Mouse (Mus musculus): ENCODE measurements around the gene Grb2. TPM values are rescaled to one million over a fixed set of nuclear protein-coding genes. Genes with fewer than 3 reads are reported as not detected.
A peak's percentile ranks its signal among the peaks of the same experiment; 100 is the strongest.

The Grb2 gene
- polyA plus RNA-seq, 1 experiment from 2014 or later = 83.5 TPM

GRCm38 (mm10) chr11:115640311-115640828, 68.0 kb downstream of the Grb2 start:
- Histone ChIP-seq H3K4me1 (no peaks in the 10 kb centered on the region), H3K27me3 (replicated peaks) (no peaks in the 10 kb centered on the region), H3K4me2 (no peak overlapping the region), H3K4me3 (replicated peaks) (no peak overlapping the region), H3K36me3 (no peaks in the 10 kb centered on the region), H3K9ac (no peak overlapping the region), H3K27ac (no peak overlapping the region), H3K9me3 (no peaks in the 10 kb centered on the region)
- no peak for ATAC-seq (ENCODE audit: insufficient read depth, low FRiP score, low read depth)
- 78% methylated on average over 3 of the region's 4 CpGs for WGBS

- H3K27ac ChIP-seq = no peak overlapping the region; the same call in 1 of the 2 replicates
- no peak overlapping the region for H3K9ac ChIP-seq
- H3K36me3 ChIP-seq = no peaks in the 10 kb centered on the region
- no peak overlapping the region for H3K4me3 ChIP-seq (replicated peaks)
- H3K27me3 ChIP-seq (replicated peaks) = no peaks in the 10 kb centered on the region
- H3K4me2 ChIP-seq = no peak overlapping the region
- H3K4me1 ChIP-seq = no peaks in the 10 kb centered on the region
- WGBS = 71% methylated on average over 4 of the region's 4 CpGs
- no peaks in the 10 kb centered on the region for H3K9me3 ChIP-seq
- no peak for ATAC-seq (ENCODE audit: insufficient read depth, low FRiP score, low read depth)
These were observed 68.9 kb downstream of the Grb2 start for GRCm38 (mm10) chr11:115639540-115639939.

GRCm38 (mm10) chr11:115638498-115639409, 69.6 kb downstream of the Grb2 start:
- H3K9ac ChIP-seq = no peak overlapping the region
- H3K27me3 ChIP-seq (replicated peaks) = no peaks in the 10 kb centered on the region
- no peak overlapping the region for H3K4me3 ChIP-seq (replicated peaks)
- no peak overlapping the region for H3K4me2 ChIP-seq
- no peak overlapping the region; the same call in 1 of the 2 replicates for H3K27ac ChIP-seq
- H3K4me1 ChIP-seq = 0 out of 2 replicates have a peak, but pooled peaks cover 3% of the 10 kb centered on the region
- no peak for ATAC-seq (ENCODE audit: insufficient read depth, low FRiP score, low read depth)
- H3K9me3 ChIP-seq = no peaks in the 10 kb centered on the region
- 62% methylated on average over 5 of the region's 5 CpGs for WGBS
- H3K36me3 ChIP-seq = no peaks in the 10 kb centered on the region

GRCm38 (mm10) chr11:115636960-115637359, 71.4 kb downstream of the Grb2 start:
- Histone ChIP-seq H3K36me3 (no peaks in the 10 kb centered on the region), H3K4me2 (no peak overlapping the region), H3K4me3 (replicated peaks) (no peak overlapping the region), H3K9me3 (no peaks in the 10 kb centered on the region), H3K27ac (no peak overlapping the region), H3K27me3 (replicated peaks) (no peaks in the 10 kb centered on the region), H3K9ac (no peak overlapping the region), H3K4me1 (0 out of 2 replicates have a peak, but pooled peaks cover 3% of the 10 kb centered on the region)
- WGBS = 70% methylated on average over 3 of the region's 3 CpGs
- no peak for ATAC-seq (ENCODE audit: insufficient read depth, low FRiP score, low read depth)

DNA sequence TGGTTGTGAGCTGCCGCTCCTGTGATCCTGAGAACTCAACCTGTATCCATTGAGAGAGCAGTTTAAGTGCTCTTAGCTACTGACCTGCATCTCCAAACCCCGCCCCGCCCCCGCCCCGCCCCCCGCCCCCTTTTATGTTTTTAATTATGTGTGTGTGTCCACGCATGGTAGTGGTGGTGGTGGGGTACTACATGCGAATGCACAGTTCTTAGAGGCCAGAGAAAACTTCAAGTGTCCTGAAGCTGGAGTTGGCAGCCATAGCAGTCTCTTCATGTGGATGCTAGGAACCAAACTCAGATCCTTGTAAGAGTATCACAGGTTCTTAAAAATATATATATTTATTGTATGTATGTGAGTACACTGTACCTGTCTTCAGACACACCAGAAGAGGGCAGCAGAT, 72.9 kb downstream of the Grb2 start:
- Histone ChIP-seq H3K9ac (no peak overlapping the region), H3K4me3 (replicated peaks) (no peak overlapping the region), H3K27ac (no peak overlapping the region), H3K9me3 (no peaks in the 10 kb centered on the region), H3K27me3 (replicated peaks) (no peaks in the 10 kb centered on the region), H3K36me3 (no peaks in the 10 kb centered on the region), H3K4me2 (no peak overlapping the region), H3K4me1 (peaks cover 3% of the 10 kb centered on the region; the same call in 1 of the 2 replicates)
- 73% methylated on average over 8 of the region's 8 CpGs for WGBS
- ATAC-seq (ENCODE audit: insufficient read depth, low FRiP score, low read depth) = no peak

DNA sequence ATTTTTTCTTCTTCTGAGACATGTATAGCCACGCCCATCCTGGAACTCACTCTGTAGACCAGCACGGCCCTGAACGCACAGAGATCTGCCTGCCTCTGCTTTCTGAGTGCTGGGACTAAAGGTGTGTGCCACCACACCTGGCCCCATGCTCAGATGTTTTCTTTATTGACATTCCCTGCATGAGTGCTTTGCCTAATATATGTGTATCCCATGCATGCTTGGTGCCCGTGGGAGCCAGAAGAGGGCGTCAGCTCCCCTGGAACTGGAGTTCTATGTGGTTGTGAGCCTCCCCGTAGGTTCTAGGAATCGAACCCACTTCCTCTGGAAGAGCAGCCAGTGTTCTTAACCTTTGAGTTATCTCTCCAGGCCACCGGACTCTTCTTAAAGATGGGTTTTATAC, 73.4 kb downstream of the Grb2 start:
- 84% methylated on average over 8 of the region's 8 CpGs for WGBS

DNA sequence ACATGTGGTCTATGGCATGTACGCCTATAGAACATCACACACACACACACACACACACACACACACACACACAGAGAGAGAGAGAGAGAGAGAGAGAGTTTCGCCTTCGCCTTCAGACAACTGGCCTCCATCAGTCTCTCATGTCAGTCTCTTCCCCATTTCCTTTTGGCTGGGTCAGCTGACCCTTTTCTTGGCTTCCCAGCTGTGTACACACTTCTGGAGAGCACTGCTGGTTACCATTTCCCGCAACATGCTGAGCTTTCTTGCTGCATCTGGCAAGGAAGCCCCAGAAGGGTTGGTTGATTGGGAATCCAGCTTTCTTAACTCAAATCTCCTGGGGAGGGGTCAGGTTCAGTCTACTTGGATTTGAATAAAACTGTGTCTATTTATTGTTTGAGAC, 74.3 kb downstream of the Grb2 start:
- no peak overlapping the region for H3K9ac ChIP-seq
- H3K4me3 ChIP-seq (replicated peaks) = no peak overlapping the region
- ATAC-seq (ENCODE audit: insufficient read depth, low FRiP score, low read depth) = no peak
- no peak overlapping the region for H3K27ac ChIP-seq
- no peaks in the 10 kb centered on the region for H3K36me3 ChIP-seq
- WGBS = 51% methylated on average over 4 of the region's 4 CpGs
- H3K4me1 ChIP-seq = peaks cover 3% of the 10 kb centered on the region; the same call in 1 of the 2 replicates
- no peaks in the 10 kb centered on the region for H3K27me3 ChIP-seq (replicated peaks)
- H3K9me3 ChIP-seq = no peaks in the 10 kb centered on the region
- no peak overlapping the region for H3K4me2 ChIP-seq

More for the DNA sequence above, 73.4 kb downstream of the Grb2 start:
- ATAC-seq (ENCODE audit: insufficient read depth, low FRiP score, low read depth) = no peak
- Histone ChIP-seq H3K4me1 (peaks cover 3% of the 10 kb centered on the region; the same call in 1 of the 2 replicates), H3K36me3 (no peaks in the 10 kb centered on the region), H3K27ac (no peak overlapping the region), H3K4me3 (replicated peaks) (no peak overlapping the region), H3K4me2 (no peak overlapping the region), H3K9ac (no peak overlapping the region), H3K9me3 (no peaks in the 10 kb centered on the region), H3K27me3 (replicated peaks) (no peaks in the 10 kb centered on the region)

DNA sequence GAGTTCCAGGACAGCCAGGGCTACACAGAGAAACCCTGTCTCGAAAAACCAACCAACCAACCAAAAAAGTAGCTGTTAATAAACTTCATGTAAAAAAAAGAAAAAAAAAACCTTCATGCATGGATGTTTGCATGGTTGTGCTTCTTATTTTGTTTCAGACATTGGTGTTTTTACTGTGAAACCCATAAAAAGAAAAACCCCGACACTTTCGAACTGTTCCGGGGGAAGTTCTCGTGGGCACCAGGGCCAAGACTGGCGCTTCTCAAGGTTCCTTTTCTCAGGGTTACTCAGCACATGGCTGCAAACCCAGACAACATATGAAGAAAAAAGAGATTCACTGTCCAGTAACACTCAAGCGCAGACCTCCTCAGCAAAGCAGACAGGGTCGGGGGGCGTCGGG, 75.5 kb downstream of the Grb2 start:
- WGBS = 85% methylated on average over 10 of the region's 10 CpGs
- Histone ChIP-seq H3K4me2 (no peak overlapping the region), H3K27me3 (replicated peaks) (no peaks in the 10 kb centered on the region), H3K36me3 (no peaks in the 10 kb centered on the region), H3K9me3 (no peaks in the 10 kb centered on the region), H3K4me3 (replicated peaks) (no peak overlapping the region), H3K4me1 (peaks cover 3% of the 10 kb centered on the region; the same call in 1 of the 2 replicates), H3K9ac (no peak overlapping the region), H3K27ac (no peak overlapping the region)
- no peak for ATAC-seq (ENCODE audit: insufficient read depth, low FRiP score, low read depth)

- Histone ChIP-seq H3K36me3 (no peaks in the 10 kb centered on the region), H3K9me3 (no peaks in the 10 kb centered on the region), H3K4me3 (replicated peaks) (no peak overlapping the region), H3K4me2 (no peak overlapping the region), H3K27me3 (replicated peaks) (no peaks in the 10 kb centered on the region), H3K9ac (no peak overlapping the region), H3K27ac (no peak overlapping the region), H3K4me1 (peaks cover 5% of the 10 kb centered on the region; the same call in 1 of the 2 replicates)
- no peak for ATAC-seq (ENCODE audit: insufficient read depth, low FRiP score, low read depth)
- WGBS = 70% methylated on average over 7 of the region's 7 CpGs
These were observed 76.2 kb downstream of the Grb2 start for GRCm38 (mm10) chr11:115632247-115632646.

DNA sequence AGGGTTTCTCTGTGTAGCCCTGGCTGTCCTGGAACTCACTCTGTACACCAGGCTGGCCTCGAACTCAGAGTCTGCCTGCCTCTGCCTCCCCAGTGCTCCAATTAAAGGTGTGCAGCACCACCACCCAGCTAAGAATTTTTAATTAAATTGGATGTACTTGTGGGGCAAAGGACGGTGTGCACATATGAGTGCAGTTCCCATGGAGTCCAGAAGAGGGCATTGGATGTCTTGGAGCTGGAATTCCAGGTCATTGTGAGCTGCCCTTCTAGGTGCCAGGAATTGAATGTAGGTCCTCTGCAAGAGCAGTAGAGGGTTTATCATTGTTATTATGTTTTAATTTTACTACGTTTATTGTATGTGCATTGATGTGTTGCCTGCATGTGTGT, 76.9 kb downstream of the Grb2 start:
- no peaks in the 10 kb centered on the region for H3K36me3 ChIP-seq
- no peak overlapping the region for H3K4me3 ChIP-seq (replicated peaks)
- peaks cover 5% of the 10 kb centered on the region; the same call in 1 of the 2 replicates for H3K4me1 ChIP-seq
- 0 out of 2 replicates have a peak overlapping the region, but pooled peaks have one; percentile 3 for H3K4me2 ChIP-seq
- no peak for ATAC-seq (ENCODE audit: insufficient read depth, low FRiP score, low read depth)
- WGBS = 25% methylated on average over 3 of the region's 3 CpGs
- no peak overlapping the region for H3K9ac ChIP-seq
- no peaks in the 10 kb centered on the region for H3K9me3 ChIP-seq
- no peaks in the 10 kb centered on the region for H3K27me3 ChIP-seq (replicated peaks)
- peak overlapping the region; percentile 72 for H3K27ac ChIP-seq

DNA sequence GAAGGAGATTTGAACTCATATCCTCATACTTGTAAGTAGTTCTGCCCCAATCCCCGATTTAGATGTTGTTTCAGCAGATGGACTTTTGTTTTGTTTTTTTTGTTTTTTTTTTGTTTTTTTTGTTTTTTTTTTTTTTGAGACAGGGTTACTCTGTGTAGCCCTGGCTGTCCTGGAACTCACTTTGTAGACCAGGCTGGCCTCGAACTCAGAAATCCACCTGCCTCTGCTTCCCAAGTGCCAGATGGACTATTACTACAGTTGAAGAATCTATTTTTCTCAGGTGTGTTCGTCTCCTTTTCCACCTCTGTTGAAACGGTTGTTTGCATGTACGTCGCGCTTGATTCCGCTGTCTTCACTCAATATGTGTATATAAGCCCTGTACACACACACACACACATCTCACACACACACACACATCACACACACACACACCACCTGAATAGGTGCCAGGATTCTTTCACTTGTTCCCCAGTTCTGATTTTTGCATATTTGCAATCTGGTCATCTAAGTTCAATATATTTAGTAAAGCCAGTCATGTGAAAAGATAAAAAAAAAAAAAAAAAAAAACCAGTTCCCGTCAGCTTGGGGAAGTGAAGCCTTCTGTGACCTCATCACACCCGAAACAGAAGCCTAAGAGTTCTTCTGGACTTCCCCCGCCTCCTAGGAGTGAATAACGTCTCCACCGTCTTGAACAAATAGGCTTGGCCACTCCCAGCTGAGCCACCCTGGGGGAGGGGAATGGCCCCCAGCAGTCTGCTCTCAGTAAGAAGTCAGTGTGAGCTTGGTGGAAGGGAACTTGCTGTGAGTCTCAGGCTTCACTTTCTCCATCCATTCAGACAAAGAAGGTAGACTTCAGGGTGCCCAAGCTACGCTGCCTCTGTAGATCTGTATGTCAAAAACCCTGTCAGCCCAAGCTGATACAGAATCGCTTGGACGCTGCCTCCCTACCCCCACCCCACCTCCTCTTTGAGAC, 77.6 kb downstream of the Grb2 start:
- 0 out of 2 replicates have a peak overlapping the region, but pooled peaks have one; percentile 3 for H3K4me2 ChIP-seq
- 0 out of 2 replicates have a peak overlapping the region, but pooled peaks have one; percentile 10 for H3K4me3 ChIP-seq (replicated peaks)
- ATAC-seq (ENCODE audit: insufficient read depth, low FRiP score, low read depth) = no peak
- 37% methylated on average over 16 of the region's 16 CpGs for WGBS
- no peaks in the 10 kb centered on the region for H3K36me3 ChIP-seq
- no peak overlapping the region for H3K9ac ChIP-seq
- peaks cover 5% of the 10 kb centered on the region; the same call in 1 of the 2 replicates for H3K4me1 ChIP-seq
- no peaks in the 10 kb centered on the region for H3K27me3 ChIP-seq (replicated peaks)
- no peaks in the 10 kb centered on the region for H3K9me3 ChIP-seq
- H3K27ac ChIP-seq = peak overlapping the region; percentile 72

Measured in stomach, embryonic 15.5 days (tissue).